In genomic region chr1:185605996-185606395, GRCm38 (mm10) we compare ENCODE assay signal across 24 mouse cellular contexts.
"Had no signal": no experiment of that assay in that cellular context is flagged by ENCODE, and none has a peak within 500 bp of the region (broad histone marks: within the 10 kb centered on the region; RNA-seq: fewer than 3 reads in every experiment).

No protein-coding gene starts in this region.

- ATAC-seq: hindbrain, embryonic 16.5 days; inflammation-experienced regulatory T-cells, adult 6 months; intestine, embryonic 15.5 days; intestine, postnatal 0 days; liver, postnatal 0 days had no signal

- H3K27me3 ChIP-seq: heart, embryonic 12.5 days; hindbrain, embryonic 12.5 days; intestine, embryonic 15.5 days; limb, embryonic 12.5 days; liver, embryonic 13.5 days; liver, embryonic 15.5 days had no signal

- H3K4me3 ChIP-seq: gastrocnemius, adult 2 months; heart, embryonic 10.5 days; heart, embryonic 12.5 days; hindbrain, embryonic 10.5 days; hindbrain, embryonic 12.5 days; intestine, embryonic 15.5 days; layer of hippocampus, adult 2 months; left cerebral cortex, adult 2 months; limb, embryonic 10.5 days; limb, embryonic 12.5 days; liver, embryonic 13.5 days; liver, embryonic 15.5 days had no signal

- H3K4me1 ChIP-seq: hindbrain, embryonic 10.5 days; hindbrain, embryonic 12.5 days; intestine, embryonic 15.5 days; limb, embryonic 10.5 days; limb, embryonic 12.5 days; liver, embryonic 13.5 days; liver, embryonic 15.5 days had no signal

- H3K36me3 ChIP-seq: heart, embryonic 10.5 days; heart, embryonic 12.5 days; hindbrain, embryonic 10.5 days; hindbrain, embryonic 12.5 days; intestine, embryonic 15.5 days; limb, embryonic 10.5 days; limb, embryonic 12.5 days; liver, embryonic 13.5 days; liver, embryonic 15.5 days had no signal

- H3K9ac ChIP-seq: heart, embryonic 12.5 days; hindbrain, embryonic 12.5 days; hindbrain, embryonic 14.5 days; intestine, embryonic 15.5 days; limb, embryonic 12.5 days; liver, embryonic 13.5 days; liver, embryonic 15.5 days; liver, postnatal 0 days had no signal

- H3K27ac ChIP-seq: gastrocnemius, adult 2 months; heart, embryonic 10.5 days; hindbrain, embryonic 10.5 days; hindbrain, embryonic 12.5 days; hindbrain, embryonic 14.5 days; intestine, embryonic 15.5 days; layer of hippocampus, adult 2 months; left cerebral cortex, adult 2 months; limb, embryonic 10.5 days; limb, embryonic 12.5 days; liver, embryonic 13.5 days; liver, embryonic 15.5 days had no signal

- DNase-seq: gastrocnemius, adult 2 months; gastrocnemius, postnatal 10 days; gastrocnemius, postnatal 25 days; heart, postnatal 10 days; heart, postnatal 4 days; kidney, postnatal 10 days; kidney, postnatal 4 days; liver; liver, embryonic 13.5 days; liver, postnatal 0 days had no signal

- H3K4me2 ChIP-seq: heart, embryonic 12.5 days; hindbrain, embryonic 12.5 days; hindbrain, embryonic 14.5 days; intestine, embryonic 15.5 days; limb, embryonic 12.5 days; liver, embryonic 13.5 days; liver, embryonic 15.5 days had no signal

- H3K9me3 ChIP-seq: heart, embryonic 10.5 days; heart, embryonic 12.5 days; hindbrain, embryonic 10.5 days; hindbrain, embryonic 12.5 days; intestine, embryonic 15.5 days; limb, embryonic 10.5 days; limb, embryonic 12.5 days; liver, embryonic 13.5 days; liver, embryonic 15.5 days had no signal
